Mouse (Mus musculus): ENCODE measurements around the gene Rrp7a.

Gene Rrp7a

DNA sequence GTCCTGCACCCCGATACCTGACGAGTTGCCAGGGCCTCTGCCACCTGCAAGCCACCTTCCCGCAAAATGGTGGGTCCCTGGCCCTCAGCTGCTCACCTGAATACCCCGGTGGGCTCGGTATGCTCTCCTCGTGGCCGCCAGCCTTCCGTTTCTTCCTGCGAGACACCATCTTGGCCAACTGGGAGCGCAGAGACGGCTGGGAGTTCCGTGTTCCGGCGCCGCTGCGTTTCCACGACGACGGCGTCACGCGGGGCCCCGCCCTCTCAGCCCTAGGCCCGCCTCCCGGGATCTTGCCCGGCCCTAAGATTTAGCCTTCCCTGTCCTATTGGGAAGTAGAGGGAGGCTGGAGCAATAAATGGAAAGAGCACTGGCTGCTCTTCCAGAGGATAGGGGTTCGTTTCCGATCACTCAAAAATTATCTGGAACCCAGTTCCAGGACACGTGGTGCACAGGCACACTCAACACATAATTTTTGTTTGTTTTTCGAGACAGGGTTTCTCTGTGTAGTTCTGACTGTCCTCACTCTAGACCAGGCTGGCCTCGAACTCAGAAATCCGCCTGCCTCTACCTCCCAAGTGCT, at the start of gene Rrp7a:
Gene Rrp7a (minus strand): TSS at position 236 of the 580 bp plus-strand sequence.
- peak; percentile 85 to 92 for DNase-seq (ENCODE audit: low spot score in 2 of 2)

GRCm38 (mm10) chr15:83171712-83172481, 49.3 kb upstream of the Rrp7a start:
- DNase-seq (ENCODE audit: low spot score in 2 of 2) = peak; percentile 97 to 98

DNA sequence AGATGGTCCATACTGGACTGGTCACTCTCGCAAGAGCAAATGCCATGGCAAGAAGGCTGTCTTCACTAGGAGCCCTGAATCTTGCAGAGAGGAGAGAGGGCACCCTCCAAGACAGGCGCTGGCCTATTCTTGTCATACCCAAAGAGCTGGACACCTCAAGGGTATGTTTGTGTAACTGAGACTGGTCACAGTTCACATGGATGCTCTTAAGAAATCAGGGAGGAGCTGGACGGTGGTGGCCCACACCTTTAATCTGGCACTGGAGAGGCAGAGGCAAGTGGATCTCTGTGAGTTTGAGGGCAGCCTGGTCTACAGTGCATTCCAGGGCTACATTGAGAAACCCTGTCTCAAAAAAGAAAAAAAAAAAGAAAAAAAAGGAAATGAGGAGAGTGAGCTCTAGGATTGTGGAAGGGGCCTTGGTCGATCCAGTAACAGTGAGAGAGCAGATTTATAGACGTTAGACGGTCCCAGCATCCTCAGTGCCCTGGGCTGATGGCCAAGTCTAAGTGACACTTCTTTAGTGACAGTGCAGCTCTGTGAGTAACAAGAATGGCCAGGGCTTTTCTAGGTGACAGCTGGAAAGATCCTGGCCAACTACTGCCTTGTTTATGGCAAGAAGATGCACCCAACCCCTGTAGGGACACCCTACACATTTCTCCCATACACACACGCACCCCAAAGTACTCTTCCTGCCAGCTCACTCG, 48.5 kb upstream of the Rrp7a start:
- DNase-seq (ENCODE audit: low spot score in 2 of 2) = peak in 1 of 2 experiments; percentile 63

- peak; percentile 82 to 86 for DNase-seq (ENCODE audit: low spot score in 2 of 2)
Observed at GRCm38 (mm10) chr15:83169772-83170722, 47.4 kb upstream of the Rrp7a start.

GRCm38 (mm10) chr15:83168875-83169771, 46.5 kb upstream of the Rrp7a start:
- DNase-seq (ENCODE audit: low spot score in 2 of 2) = peak in 1 of 2 experiments; percentile 67

DNA sequence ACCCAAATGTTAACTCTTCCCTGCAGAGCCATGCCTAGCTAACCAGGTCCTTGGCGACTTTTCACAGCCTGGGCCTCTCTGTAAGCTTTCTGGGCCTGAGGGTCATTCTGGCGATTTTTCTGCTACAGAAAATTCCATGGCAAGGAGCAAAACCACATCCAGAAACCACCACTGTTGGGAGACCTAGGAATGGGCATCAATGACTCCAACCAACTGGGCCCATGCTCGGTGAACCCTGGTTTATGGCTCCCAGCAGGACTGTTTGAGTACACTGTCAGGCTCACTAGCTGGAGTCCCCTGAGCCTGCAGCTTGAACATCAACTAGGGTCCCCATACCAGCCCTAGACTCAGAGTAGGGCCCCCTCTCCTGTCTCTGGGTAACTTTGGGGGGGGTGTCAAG, 45.7 kb upstream of the Rrp7a start:
- peak in 1 of 2 experiments; percentile 59 for DNase-seq (ENCODE audit: low spot score in 2 of 2)

- DNase-seq (ENCODE audit: low spot score in 2 of 2) = peak in 1 of 2 experiments; percentile 59
Observed at GRCm38 (mm10) chr15:83167550-83168065, 45.0 kb upstream of the Rrp7a start.

DNA sequence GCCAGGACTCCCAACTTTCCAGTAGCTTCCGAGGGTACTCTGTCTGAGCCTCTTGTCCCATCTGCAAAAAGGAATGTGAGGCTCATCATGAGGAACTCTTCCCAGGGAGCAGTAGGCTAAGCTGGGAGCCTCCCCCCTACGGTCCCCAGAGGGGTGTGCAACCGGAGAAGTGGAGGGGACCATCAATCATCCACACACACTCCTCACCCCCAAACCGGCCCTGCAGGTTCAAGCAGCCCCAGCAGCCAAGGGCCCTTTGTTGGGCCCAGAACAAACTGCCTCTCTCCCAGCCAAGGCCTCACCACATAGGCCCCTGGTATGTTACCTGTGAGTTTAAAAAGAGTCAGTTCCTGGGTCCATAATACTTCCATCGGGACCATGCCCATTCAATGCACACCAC, 44.5 kb upstream of the Rrp7a start:
- peak in 1 of 2 experiments; percentile 59 for DNase-seq (ENCODE audit: low spot score in 2 of 2)

DNA sequence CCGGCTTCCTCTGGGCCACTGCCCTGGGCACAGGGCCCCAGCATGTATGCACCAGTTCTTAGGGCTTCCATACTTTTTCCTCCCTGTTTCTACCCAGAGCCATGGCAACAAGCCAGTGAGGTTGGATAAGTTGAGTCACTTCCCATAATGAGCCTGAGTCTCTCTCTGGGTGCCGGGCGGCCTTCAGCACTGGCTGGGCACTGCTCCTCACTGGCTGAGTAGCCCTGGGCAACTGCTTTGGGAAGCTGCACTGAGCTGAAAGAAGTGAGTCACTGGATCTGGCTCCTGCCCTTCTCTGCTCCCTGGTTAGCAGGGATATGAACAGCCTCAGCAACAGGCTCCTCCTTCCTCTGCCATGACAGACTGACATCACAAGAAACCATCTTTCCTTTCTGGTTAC, 44.0 kb upstream of the Rrp7a start:
- DNase-seq (ENCODE audit: low spot score in 2 of 2) = peak in 1 of 2 experiments; percentile 61

- peak in 1 of 2 experiments; percentile 59 for DNase-seq (ENCODE audit: low spot score in 2 of 2)
Observed at GRCm38 (mm10) chr15:83165526-83166315, 43.1 kb upstream of the Rrp7a start.

DNA sequence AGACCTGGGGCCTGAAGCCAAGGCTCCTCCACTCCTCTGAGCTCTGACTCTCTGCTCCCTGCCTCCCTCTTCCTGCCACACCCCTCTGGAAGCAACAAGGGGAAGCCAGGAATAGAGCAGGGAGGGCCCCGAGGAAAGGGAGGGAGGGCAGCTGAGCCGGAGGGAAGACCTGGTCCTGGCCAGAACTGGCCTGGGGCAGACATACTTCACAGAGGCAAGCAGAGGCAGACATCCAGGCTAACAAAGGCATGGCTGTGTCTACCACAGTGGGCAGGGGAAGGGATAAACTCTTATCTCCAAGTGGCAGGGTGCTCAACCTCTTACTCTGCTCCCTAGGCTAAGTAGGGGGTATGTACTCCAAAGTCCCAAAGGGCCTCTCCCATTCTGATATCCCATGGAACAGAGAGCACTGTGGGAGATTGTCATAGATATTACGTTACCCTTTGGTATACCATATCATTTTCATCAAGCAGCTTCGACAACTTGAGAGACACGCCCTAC, 42.4 kb upstream of the Rrp7a start:
- DNase-seq (ENCODE audit: low spot score in 2 of 2) = peak in 1 of 2 experiments; percentile 64

- peak in 1 of 2 experiments; percentile 51 for DNase-seq (ENCODE audit: low spot score in 2 of 2)
Observed at GRCm38 (mm10) chr15:83162818-83163485, 40.4 kb upstream of the Rrp7a start.

DNA sequence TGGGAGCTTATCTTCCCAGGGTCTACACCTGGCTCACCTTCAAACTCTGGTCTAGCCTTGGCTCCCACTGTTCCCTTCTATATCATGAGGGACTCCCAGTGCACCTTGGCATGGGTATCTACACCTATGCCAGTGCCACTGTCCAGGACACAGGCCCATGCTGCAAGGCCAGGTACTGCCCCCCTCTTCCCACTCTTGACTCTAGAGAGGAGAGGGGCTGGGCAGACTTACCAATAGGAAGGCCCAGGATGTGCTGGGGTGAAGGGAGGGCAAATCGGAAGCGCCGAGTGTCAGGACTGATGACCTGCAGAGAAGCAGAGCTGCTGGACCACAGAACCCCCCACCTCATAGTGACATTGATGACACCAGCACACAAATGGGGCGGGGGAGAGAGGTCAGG, 39.4 kb upstream of the Rrp7a start:
- no peak for DNase-seq (ENCODE audit: low spot score in 2 of 2)

- no peak for DNase-seq (ENCODE audit: low spot score in 2 of 2)
Observed at GRCm38 (mm10) chr15:83161062-83161748, 38.6 kb upstream of the Rrp7a start.

- no peak for DNase-seq (ENCODE audit: low spot score in 2 of 2)
Observed at GRCm38 (mm10) chr15:83160561-83160960, 38.0 kb upstream of the Rrp7a start.

- DNase-seq (ENCODE audit: low spot score in 2 of 2) = no peak
Observed at GRCm38 (mm10) chr15:83159823-83160222, 37.2 kb upstream of the Rrp7a start.

- DNase-seq (ENCODE audit: low spot score in 2 of 2) = no peak
Observed at GRCm38 (mm10) chr15:83158587-83159160, 36.1 kb upstream of the Rrp7a start.

GRCm38 (mm10) chr15:83157667-83158064, 35.1 kb upstream of the Rrp7a start:
- no peak for DNase-seq (ENCODE audit: low spot score in 2 of 2)

Data from spleen, postnatal 4 days (tissue).